Mouse (Mus musculus): ENCODE measurements around the gene Olfr1286. TPM values are rescaled to one million over a fixed set of nuclear protein-coding genes. Genes with fewer than 3 reads are reported as not detected.

Olfr1286 gene
- not detected in 2 replicates for polyA plus RNA-seq (2011; ENCODE audit: insufficient read length, low read depth, missing spikeins)

DNA sequence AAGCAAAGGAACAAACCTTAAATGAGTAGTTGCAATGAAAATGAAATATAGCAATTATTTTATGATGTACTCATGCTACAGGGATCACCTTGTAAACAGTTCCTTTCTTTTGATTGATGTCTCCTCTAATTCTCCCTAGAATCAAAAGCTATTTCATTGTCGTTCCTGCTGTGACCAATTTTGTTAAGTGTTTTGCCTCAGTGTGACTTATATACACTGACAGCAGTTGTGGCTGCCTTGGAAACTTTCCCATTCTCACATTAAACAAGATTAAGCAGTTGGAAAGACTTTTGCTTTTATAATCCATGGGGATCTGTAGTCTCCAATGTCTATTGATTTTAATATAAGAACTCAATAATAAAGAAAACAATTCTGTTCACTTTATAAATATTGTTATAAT is at the start of gene Olfr1286:
TSS of gene Olfr1286 (minus strand) at position 185 of the 400 bp plus-strand sequence.
- Histone ChIP-seq H3K4me1 (ENCODE audit: control insufficient read depth, insufficient read depth, low read length) (no peaks in the 10 kb centered on the region), H3K4me3 (ENCODE audit: insufficient read depth, low read length) (no peak within 1 kb of the TSS), H3K27ac (ENCODE audit: insufficient read depth, low read length) (no peak within 1 kb of the TSS)
- TF ChIP-seq POLR2A (IDR thresholded peaks at IDR 0.05; ENCODE audit: low read depth, low read length) (no peak), CTCF (IDR thresholded peaks at IDR 0.05; ENCODE audit: borderline replicate concordance, insufficient read depth, low read length) (no peak)

DNA sequence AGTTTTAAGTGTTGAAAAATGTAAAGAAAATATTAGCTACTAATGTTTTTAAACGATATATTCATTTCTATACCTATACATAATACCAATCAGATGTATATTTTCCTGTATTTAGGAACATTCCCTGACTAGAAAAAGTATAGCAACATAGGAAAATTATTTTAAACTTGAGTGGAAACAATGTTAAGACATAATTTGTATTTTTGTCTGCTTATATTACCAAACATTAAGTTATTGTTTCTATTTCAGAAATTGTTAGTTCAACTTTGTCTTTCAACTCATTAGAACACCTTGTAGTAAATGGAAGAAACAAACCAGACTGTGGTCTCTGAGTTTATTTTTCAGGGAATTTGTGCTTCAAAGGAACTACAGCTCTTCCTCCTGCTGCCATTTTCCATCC is 25.9 kb upstream of the Olfr1286 start, which contains the start of gene Olfr1287:
TSS of gene Olfr1287 (plus strand) at position 301 of the 400 bp plus-strand sequence.
- TF ChIP-seq POLR2A (IDR thresholded peaks at IDR 0.05; ENCODE audit: low read depth, low read length) (no peak), CTCF (IDR thresholded peaks at IDR 0.05; ENCODE audit: borderline replicate concordance, insufficient read depth, low read length) (no peak)
- Histone ChIP-seq H3K4me3 (ENCODE audit: insufficient read depth, low read length) (no peak within 1 kb of the TSS), H3K27ac (ENCODE audit: insufficient read depth, low read length) (no peak within 1 kb of the TSS), H3K4me1 (ENCODE audit: control insufficient read depth, insufficient read depth, low read length) (no peaks in the 10 kb centered on the region)

DNA sequence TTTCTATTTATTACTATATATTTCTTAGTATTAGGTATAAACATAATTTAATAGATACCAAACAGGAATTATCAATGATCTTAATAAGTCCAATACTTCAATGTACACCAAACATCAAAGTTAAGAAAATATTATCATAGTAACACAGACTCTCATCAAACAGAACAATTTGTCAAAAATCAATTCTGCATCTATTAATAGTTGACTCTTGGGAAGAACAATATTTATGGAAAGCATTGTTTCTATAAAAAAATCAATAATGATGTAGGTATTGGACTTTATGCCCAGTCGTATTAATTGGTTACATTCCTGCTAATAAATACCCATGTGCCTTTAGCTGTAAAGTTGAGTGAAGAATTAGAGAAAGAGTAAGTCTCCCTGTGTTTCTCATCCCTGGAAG is 47.7 kb downstream of the Olfr1286 start, which contains the start of gene Olfr1284:
TSS of gene Olfr1284 (plus strand) at position 301 of the 400 bp plus-strand sequence.
- no peak within 1 kb of the TSS for H3K27ac ChIP-seq (ENCODE audit: insufficient read depth, low read length)
- no peak for TF ChIP-seq CTCF (IDR thresholded peaks at IDR 0.05; ENCODE audit: borderline replicate concordance, insufficient read depth, low read length)
- no peak for TF ChIP-seq POLR2A (IDR thresholded peaks at IDR 0.05; ENCODE audit: low read depth, low read length)
- H3K4me1 ChIP-seq (ENCODE audit: control insufficient read depth, insufficient read depth, low read length): no peaks in the 10 kb centered on the region
- H3K4me3 ChIP-seq (ENCODE audit: insufficient read depth, low read length): no peak within 1 kb of the TSS

Other genes starting within 250 kb of the Olfr1286 start
- gene 4930430A15Rik, start 193.5 kb downstream of the Olfr1286 start, polyA plus RNA-seq (2011; ENCODE audit: insufficient read length, low read depth, missing spikeins): not detected in 2 replicates
- gene Olfr1275, start 187.8 kb downstream of the Olfr1286 start, polyA plus RNA-seq (2011; ENCODE audit: insufficient read length, low read depth, missing spikeins): not detected in 2 replicates
- gene Olfr1276, start 168.6 kb downstream of the Olfr1286 start, polyA plus RNA-seq (2011; ENCODE audit: insufficient read length, low read depth, missing spikeins): not detected in 2 replicates
- not detected in 2 replicates for gene Olfr1277, start 149.0 kb downstream of the Olfr1286 start, polyA plus RNA-seq (2011; ENCODE audit: insufficient read length, low read depth, missing spikeins)
- not detected in 2 replicates for gene Olfr1278, start 133.0 kb downstream of the Olfr1286 start, polyA plus RNA-seq (2011; ENCODE audit: insufficient read length, low read depth, missing spikeins)
- not detected in 2 replicates for gene Olfr1279, start 122.5 kb downstream of the Olfr1286 start, polyA plus RNA-seq (2011; ENCODE audit: insufficient read length, low read depth, missing spikeins)
- gene Olfr1280, start 109.1 kb downstream of the Olfr1286 start, polyA plus RNA-seq (2011; ENCODE audit: insufficient read length, low read depth, missing spikeins): not detected in 2 replicates
- gene Olfr1281, start 96.6 kb downstream of the Olfr1286 start, polyA plus RNA-seq (2011; ENCODE audit: insufficient read length, low read depth, missing spikeins): not detected in 2 replicates
- not detected in 2 replicates for gene Olfr1282, start 87.0 kb downstream of the Olfr1286 start, polyA plus RNA-seq (2011; ENCODE audit: insufficient read length, low read depth, missing spikeins)
- gene Olfr1283, start 56.3 kb downstream of the Olfr1286 start, polyA plus RNA-seq (2011; ENCODE audit: insufficient read length, low read depth, missing spikeins): not detected in 2 replicates
- not detected in 2 replicates for gene Olfr1284, start 47.6 kb downstream of the Olfr1286 start, polyA plus RNA-seq (2011; ENCODE audit: insufficient read length, low read depth, missing spikeins)
- gene Olfr1287, start 26.0 kb upstream of the Olfr1286 start, polyA plus RNA-seq (2011; ENCODE audit: insufficient read length, low read depth, missing spikeins): not detected in 2 replicates
- not detected in 2 replicates for gene Olfr1288, start 51.0 kb upstream of the Olfr1286 start, polyA plus RNA-seq (2011; ENCODE audit: insufficient read length, low read depth, missing spikeins)
- not detected in 2 replicates for gene Olfr1289, start 57.7 kb upstream of the Olfr1286 start, polyA plus RNA-seq (2011; ENCODE audit: insufficient read length, low read depth, missing spikeins)
- not detected in 2 replicates for gene Olfr1290, start 70.7 kb upstream of the Olfr1286 start, polyA plus RNA-seq (2011; ENCODE audit: insufficient read length, low read depth, missing spikeins)
- gene Olfr1291-ps1, start 74.1 kb upstream of the Olfr1286 start, polyA plus RNA-seq (2011; ENCODE audit: insufficient read length, low read depth, missing spikeins): not detected in 2 replicates
- gene Olfr1293-ps, start 102.1 kb upstream of the Olfr1286 start, polyA plus RNA-seq (2011; ENCODE audit: insufficient read length, low read depth, missing spikeins): not detected in 2 replicates
- not detected in 2 replicates for gene Olfr1294, start 117.2 kb upstream of the Olfr1286 start, polyA plus RNA-seq (2011; ENCODE audit: insufficient read length, low read depth, missing spikeins)
- not detected in 2 replicates for gene Olfr1295, start 146.6 kb upstream of the Olfr1286 start, polyA plus RNA-seq (2011; ENCODE audit: insufficient read length, low read depth, missing spikeins)
- not detected in 2 replicates for gene Olfr1297, start 203.4 kb upstream of the Olfr1286 start, polyA plus RNA-seq (2011; ENCODE audit: insufficient read length, low read depth, missing spikeins)
- not detected in 2 replicates for gene Olfr1298, start 226.1 kb upstream of the Olfr1286 start, polyA plus RNA-seq (2011; ENCODE audit: insufficient read length, low read depth, missing spikeins)
- not detected in 2 replicates for gene Olfr1299, start 238.3 kb upstream of the Olfr1286 start, polyA plus RNA-seq (2011; ENCODE audit: insufficient read length, low read depth, missing spikeins)

All from embryonic fibroblast, embryonic 13.5 days (primary cell).